Mouse (Mus musculus): ENCODE measurements around the gene Hist1h4c.
"Not testable (repeated sequence)": the region's sequence is repeated elsewhere in the genome, so short reads cannot be mapped to it uniquely, and the experiment has no call there.

Gene Hist1h4c

DNA sequence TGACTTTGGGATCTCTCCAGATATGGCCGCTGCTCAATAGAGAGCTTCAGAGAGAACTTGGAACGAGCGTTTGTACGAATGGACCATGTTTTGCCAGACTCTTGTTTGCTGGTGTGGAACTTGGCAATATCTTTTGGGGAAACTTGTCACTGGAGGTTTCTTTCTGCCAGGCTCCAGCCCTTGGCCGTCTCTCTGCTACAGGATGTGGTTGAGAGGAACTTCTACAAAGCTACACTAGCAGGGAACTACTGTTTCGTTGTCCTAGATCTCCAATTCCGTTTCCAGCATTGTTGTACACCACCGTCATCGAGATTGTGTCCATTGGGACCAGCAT lies 30.9 kb upstream of the Hist1h4c start:
- peak; percentile 36 for DNase-seq (ENCODE audit: low read depth, low spot score)

GRCm38 (mm10) chr13:23728472-23729191 lies 30.4 kb upstream of the Hist1h4c start:
- no peak for DNase-seq (ENCODE audit: low read depth, low spot score)

GRCm38 (mm10) chr13:23725213-23725612 lies 27.0 kb upstream of the Hist1h4c start:
- DNase-seq (ENCODE audit: low read depth, low spot score), result no peak

- DNase-seq (ENCODE audit: low read depth, low spot score), result no peak
These were observed 26.0 kb upstream of the Hist1h4c start for GRCm38 (mm10) chr13:23724239-23724638.

DNA sequence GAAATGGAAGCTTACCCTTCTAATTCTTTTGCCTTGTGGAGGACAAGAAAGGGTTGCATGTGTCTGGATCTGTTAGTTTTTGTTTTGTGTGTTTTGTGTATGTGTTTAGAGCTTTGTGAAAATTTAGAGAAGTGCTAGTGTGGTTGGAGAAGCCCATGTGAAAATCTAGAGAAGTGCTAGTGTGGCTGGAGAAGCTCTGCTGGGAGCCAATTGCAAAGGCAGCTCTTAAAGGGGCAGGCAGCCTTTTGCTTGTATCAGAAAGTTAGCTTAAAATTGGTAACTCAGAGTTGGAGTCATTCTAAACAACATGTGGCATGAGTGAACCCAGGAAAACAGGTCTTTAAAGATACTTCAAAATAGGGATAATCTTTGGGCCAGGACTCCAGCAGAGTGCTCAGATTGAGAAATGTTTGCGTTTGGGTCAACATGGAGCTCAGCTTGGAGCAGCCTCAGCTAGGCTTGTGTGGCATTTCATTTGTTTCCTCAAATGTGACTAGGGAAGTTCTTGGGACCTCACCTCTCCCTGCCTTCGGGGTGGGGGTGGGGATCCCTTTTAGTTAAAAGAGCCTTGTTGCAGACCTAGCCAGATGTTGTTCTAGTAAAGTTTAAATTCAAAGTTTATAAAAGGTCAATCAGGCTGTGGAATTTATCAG lies 19.5 kb upstream of the Hist1h4c start:
- DNase-seq (ENCODE audit: low read depth, low spot score), result not testable (repeated sequence)

DNA sequence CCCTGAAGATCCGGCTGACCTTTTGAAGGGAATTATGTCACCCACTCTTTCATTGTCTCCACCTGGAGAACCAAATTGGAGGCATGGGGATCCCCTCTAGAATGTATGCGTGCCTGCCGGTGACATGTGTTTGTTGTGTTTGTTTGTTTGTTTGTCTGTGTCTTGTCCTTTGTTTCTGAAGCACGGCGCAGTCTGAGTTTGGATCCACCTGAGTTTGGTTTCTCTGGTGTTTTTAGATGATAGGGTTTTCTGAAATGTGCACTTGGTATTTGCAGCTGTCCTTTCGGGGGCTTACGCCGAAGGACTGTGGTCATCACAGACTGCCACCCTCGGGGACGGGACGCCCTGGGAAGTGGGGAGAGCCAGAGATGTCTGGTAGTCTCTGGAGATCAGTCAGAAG lies 18.9 kb upstream of the Hist1h4c start:
- DNase-seq (ENCODE audit: low read depth, low spot score), result no peak

DNA sequence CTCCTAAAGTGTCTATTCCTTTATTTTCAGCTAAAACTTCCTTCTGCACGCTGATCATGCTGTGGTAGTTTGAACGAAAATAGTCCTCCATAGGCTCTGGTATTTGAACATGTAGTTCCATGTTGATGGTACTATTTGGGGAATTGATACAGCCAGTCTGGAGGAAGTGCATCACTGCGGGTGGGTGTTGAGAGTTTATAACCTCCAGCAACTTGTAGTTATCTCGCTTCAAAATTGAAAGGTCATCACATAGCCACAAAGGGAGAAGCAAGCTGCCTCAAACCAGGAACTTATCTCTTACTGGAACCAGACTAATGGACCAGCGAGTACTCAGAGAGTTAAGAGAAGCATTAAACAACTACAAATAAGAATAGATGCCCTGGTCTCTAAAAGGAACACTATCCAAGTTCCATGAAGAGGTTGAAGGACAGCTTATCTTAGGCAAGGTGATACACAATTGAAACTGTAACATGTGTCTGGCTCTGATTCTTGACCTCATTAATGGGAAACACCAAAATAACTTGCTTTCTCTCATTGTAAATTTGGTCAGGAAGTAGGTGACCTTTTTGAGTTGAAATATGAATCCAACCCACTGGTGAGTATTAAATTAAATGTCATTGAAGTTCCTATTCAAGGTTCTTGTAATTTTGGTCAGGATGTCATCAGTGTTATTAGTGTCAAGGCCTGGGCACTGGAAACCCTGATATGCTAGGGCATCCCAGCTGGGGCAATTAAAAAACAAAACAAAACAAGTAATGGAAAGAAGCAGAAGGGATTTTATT lies 18.2 kb upstream of the Hist1h4c start:
- no peak for DNase-seq (ENCODE audit: low read depth, low spot score)

- peak; percentile 61 for DNase-seq (ENCODE audit: low read depth, low spot score)
These were observed 12.3 kb upstream of the Hist1h4c start, which contains the start of gene Hfe for GRCm38 (mm10) chr13:23710374-23711089. Gene Hfe, minus strand, starts transcription at chr13:23710854.

- DNase-seq (ENCODE audit: low read depth, low spot score), result no peak
These were observed 11.6 kb upstream of the Hist1h4c start for GRCm38 (mm10) chr13:23709714-23710373.

DNA sequence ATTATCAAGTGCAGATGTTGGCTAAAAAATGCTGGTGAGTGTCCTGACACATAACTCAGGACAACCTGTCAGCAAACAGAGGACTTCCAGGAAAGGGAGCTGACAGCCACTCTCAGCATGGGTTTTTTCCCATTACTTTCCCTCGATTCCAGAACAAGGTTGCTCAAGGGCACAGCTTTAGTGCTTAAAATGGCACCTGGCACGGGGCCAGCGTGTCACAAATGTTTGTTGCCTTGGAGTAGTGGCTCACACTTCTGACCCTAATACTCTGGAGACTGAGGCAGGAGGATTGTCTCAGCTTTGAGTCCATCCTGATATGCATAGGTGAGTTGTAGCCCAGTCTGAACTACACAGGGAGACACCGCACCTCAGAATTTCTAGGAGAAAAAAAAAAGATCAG lies 10.4 kb upstream of the Hist1h4c start:
- DNase-seq (ENCODE audit: low read depth, low spot score), result no peak

- DNase-seq (ENCODE audit: low read depth, low spot score), result no peak
These were observed 9.8 kb upstream of the Hist1h4c start for GRCm38 (mm10) chr13:23708041-23708440.

DNA sequence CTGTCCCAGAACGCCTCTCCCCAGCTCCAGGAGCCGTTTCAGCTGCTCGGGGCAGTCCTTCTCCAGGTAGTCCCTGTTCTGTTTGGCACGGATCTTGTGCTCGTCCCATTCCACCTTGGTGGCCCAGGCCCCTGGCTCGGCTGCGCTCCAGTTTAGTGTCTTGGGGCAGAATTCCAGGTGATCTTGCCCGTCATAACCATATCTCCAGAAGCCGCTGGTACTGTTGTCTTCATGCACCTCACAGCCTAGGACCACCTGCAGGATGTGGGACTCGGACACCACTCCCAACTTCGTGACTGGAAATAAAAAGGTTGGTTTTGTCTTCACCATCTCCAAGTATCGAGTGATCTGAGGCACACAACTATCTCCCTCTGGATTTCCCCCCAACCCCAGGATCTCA lies 8.5 kb upstream of the Hist1h4c start:
- no peak for DNase-seq (ENCODE audit: low read depth, low spot score)

GRCm38 (mm10) chr13:23705751-23706356 lies 7.6 kb upstream of the Hist1h4c start:
- DNase-seq (ENCODE audit: low read depth, low spot score), result no peak

DNA sequence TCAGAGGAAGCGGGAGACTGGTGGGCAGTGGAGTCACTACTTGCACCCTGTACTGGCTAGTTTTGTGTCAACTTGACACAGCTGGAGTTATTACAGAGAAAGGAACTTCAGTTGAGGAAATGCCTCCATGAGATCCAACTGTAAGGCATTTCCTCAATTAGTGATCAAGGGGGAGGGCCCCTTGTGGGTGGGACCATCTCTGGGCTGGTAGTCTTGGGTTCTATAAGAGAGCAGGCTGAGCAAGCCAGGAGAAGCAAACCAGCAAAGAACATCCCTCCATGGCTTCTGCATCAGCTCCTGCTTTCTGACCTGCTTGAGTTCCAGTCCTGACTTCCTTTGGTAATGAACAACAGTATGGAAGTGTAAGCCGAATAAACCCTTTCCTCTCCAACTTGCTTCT lies 4.5 kb upstream of the Hist1h4c start:
- not testable (repeated sequence) for DNase-seq (ENCODE audit: low read depth, low spot score)

DNA sequence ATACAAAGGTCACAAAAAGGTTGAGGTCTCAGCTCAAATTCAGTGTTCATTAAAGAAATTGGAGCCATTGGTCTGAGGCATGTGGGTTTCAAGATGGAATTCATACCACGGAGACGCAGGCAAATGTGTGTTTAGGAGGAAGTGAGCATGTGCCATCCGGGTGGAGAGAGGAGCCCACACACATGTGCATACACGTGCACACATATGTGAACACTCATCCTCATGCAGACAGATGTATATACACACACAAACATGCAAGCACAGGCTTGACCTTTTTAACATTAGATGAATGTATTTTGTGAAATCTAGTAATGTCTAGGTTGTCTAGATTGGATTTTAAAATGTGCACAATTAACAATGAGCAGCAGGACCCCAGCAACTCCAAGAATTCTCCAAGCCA lies 4.0 kb upstream of the Hist1h4c start:
- no peak for DNase-seq (ENCODE audit: low read depth, low spot score)

- DNase-seq (ENCODE audit: low read depth, low spot score), result peak; percentile 69
These were observed 2.7 kb upstream of the Hist1h4c start for GRCm38 (mm10) chr13:23700786-23701520.

- no peak for DNase-seq (ENCODE audit: low read depth, low spot score)
These were observed 1.5 kb upstream of the Hist1h4c start for GRCm38 (mm10) chr13:23699767-23700166.

GRCm38 (mm10) chr13:23698996-23699395 lies 742 bp upstream of the Hist1h4c start:
- DNase-seq (ENCODE audit: low read depth, low spot score), result no peak

DNA sequence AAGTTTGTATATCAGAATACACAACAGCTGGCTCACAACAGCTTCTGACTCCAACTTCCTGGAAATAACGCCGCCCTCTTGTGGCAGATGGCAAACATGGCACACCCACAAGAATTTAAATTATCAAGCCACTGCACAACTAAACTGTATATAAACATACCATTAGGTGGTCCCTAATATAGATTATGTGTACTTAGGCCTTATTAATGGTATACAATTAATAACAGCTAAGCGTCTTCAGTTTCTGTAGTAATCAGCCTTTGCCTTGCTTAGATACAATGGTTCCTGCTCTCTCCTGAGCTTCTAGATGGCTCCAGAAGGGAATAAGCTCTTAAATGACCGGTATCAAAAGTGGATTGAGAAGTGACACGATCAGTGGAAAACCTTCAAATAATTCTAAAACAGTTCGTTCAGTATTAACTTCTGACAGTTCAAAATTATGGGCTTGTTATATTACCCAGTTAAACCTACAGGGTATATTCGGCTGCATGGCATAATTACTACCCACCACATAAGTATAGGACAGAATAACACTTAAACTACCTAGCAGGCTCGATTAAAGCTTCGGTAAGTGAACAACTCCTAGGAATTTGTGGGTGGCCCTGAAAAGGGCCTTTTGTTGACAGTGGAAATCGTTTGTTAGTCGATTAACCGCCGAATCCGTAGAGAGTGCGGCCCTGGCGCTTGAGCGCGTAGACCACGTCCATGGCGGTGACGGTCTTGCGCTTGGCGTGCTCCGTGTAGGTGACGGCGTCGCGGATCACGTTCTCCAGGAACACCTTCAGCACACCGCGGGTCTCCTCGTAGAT lies 559 bp downstream of the Hist1h4c start:
- peak; percentile 52 for DNase-seq (ENCODE audit: low read depth, low spot score)

Data from skeletal muscle tissue, adult 2 months (tissue).